Comparison of ENCODE assay signal across 23 mouse cellular contexts in genomic region chrX:73566566-73566965, GRCm38 (mm10).
A peak's percentile ranks its signal among the peaks of the same experiment; 100 is the strongest.
DNase-seq lines count a peak whose midpoint lies in the region; ATAC-seq and TF ChIP-seq lines count a peak whose summit lies in the region.
"Had no signal": no experiment of that assay in that cellular context is flagged by ENCODE, and none has a peak within 500 bp of the region (broad histone marks: within the 10 kb centered on the region; RNA-seq: fewer than 3 reads in every experiment).

No protein-coding gene starts in this region.

- H3K4me2 ChIP-seq in myocyte (ENCODE audit: low read depth): peak overlapping the region; percentile 16
- no peak overlapping the region for H3K4me2 ChIP-seq in hindbrain, embryonic 14.5 days (replicated peaks)
- H3K4me2 ChIP-seq: embryonic facial prominence, embryonic 12.5 days; forebrain, embryonic 13.5 days; forebrain, embryonic 15.5 days had no signal

- WGBS in hindbrain, embryonic 14.5 days: 77% methylated on average over 5 of the region's 5 CpGs

- H3K27ac ChIP-seq in bone marrow macrophage, adult 2 months (ENCODE audit: insufficient read depth, low read depth, low read length): peak overlapping the region; percentile 80
- H3K27ac ChIP-seq in hindbrain, embryonic 14.5 days: no peak overlapping the region
- H3K27ac ChIP-seq: embryonic facial prominence, embryonic 10.5 days; embryonic facial prominence, embryonic 12.5 days; forebrain, embryonic 13.5 days; forebrain, embryonic 15.5 days had no signal

- DNase-seq in 3T3-L1 (ENCODE audit: low read depth, low spot score): peak; percentile 76
- no peak for DNase-seq in thymus, postnatal 36 days
- DNase-seq in ovary, adult 18-20 months (ENCODE audit: low spot score): no peak
- DNase-seq in hindbrain, embryonic 14.5 days (ENCODE audit: low spot score): no peak
- DNase-seq in adrenal gland, postnatal 4 days (ENCODE audit: low spot score in 2 of 2): no peak
- DNase-seq: adrenal gland, adult 8-10 months; adrenal gland, postnatal 14 days; adrenal gland, postnatal 36 days; B cell, adult 2 months; cerebellum, adult 11-12 months; cerebellum, adult 2 months; cerebellum, adult 9-10 months; cerebellum, postnatal 10 days; cerebellum, postnatal 25 days; forebrain, postnatal 0 days had no signal

- H3K36me3 ChIP-seq in C2C12 (ENCODE audit: control insufficient read depth, insufficient read depth) (no peaks in the 10 kb centered on the region), myocyte (ENCODE audit: control insufficient read depth, insufficient read depth) (no peaks in the 10 kb centered on the region)
- no peaks in the 10 kb centered on the region for H3K36me3 ChIP-seq in hindbrain, embryonic 14.5 days (replicated peaks; ENCODE audit: control insufficient read depth, insufficient read depth)
- H3K36me3 ChIP-seq: embryonic facial prominence, embryonic 10.5 days; embryonic facial prominence, embryonic 12.5 days; forebrain, embryonic 15.5 days had no signal

- H3K9me3 ChIP-seq in hindbrain, embryonic 14.5 days (ENCODE audit: control insufficient read depth, low read length): no peaks in the 10 kb centered on the region
- H3K9me3 ChIP-seq: embryonic facial prominence, embryonic 10.5 days; embryonic facial prominence, embryonic 12.5 days; forebrain, embryonic 13.5 days; forebrain, embryonic 15.5 days had no signal

- H3K27me3 ChIP-seq in C2C12 (ENCODE audit: control insufficient read depth, insufficient read depth, insufficient read length) (no peaks in the 10 kb centered on the region), myocyte (ENCODE audit: control insufficient read depth, insufficient read depth, insufficient read length) (no peaks in the 10 kb centered on the region)
- H3K27me3 ChIP-seq in hindbrain, embryonic 14.5 days (ENCODE audit: control insufficient read depth, insufficient read depth, low read length): no peaks in the 10 kb centered on the region
- H3K27me3 ChIP-seq: forebrain, embryonic 13.5 days; forebrain, embryonic 15.5 days had no signal

- no peak overlapping the region for H3ac ChIP-seq in C2C12 (ENCODE audit: control insufficient read depth, insufficient read length, low read depth)
- H3ac ChIP-seq in myocyte (ENCODE audit: control insufficient read depth, insufficient read length): no peak overlapping the region

- peaks cover 65% of the 10 kb centered on the region for H3K4me1 ChIP-seq in bone marrow macrophage, adult 2 months (ENCODE audit: control insufficient read depth, insufficient read depth, low read length)
- H3K4me1 ChIP-seq in hindbrain, embryonic 14.5 days (replicated peaks; ENCODE audit: control insufficient read depth, insufficient read depth, low read length): no peaks in the 10 kb centered on the region
- H3K4me1 ChIP-seq: embryonic facial prominence, embryonic 10.5 days; embryonic facial prominence, embryonic 12.5 days; forebrain, embryonic 13.5 days; forebrain, embryonic 15.5 days had no signal

- H3K79me2 ChIP-seq in C2C12 (ENCODE audit: control insufficient read depth, insufficient read depth) (no peaks in the 10 kb centered on the region), myocyte (ENCODE audit: control insufficient read depth, insufficient read depth) (no peaks in the 10 kb centered on the region)

- TF ChIP-seq CTCF in C2C12 (IDR thresholded peaks at IDR 0.05; ENCODE audit: control insufficient read depth, insufficient read depth, insufficient read length): no peak
- TF ChIP-seq CTCF in bone marrow macrophage, adult 2 months (IDR thresholded peaks at IDR 0.05; ENCODE audit: low read depth, low read length): no peak

- no peak for ATAC-seq in hindbrain, embryonic 14.5 days (ENCODE audit: low FRiP score)
- ATAC-seq: activated CD4-positive, CD25-positive, alpha-beta regulatory T cell, adult 4 months; forebrain, embryonic 13.5 days; forebrain, embryonic 15.5 days; forebrain, postnatal 0 days had no signal

- no peak overlapping the region for H3K4me3 ChIP-seq in C2C12 (ENCODE audit: insufficient read depth, poor library complexity, severe bottlenecking)
- no peak overlapping the region for H3K4me3 ChIP-seq in bone marrow macrophage, adult 2 months (ENCODE audit: insufficient read depth, low read length)
- H3K4me3 ChIP-seq in myocyte: no peak overlapping the region
- no peak overlapping the region for H3K4me3 ChIP-seq in hindbrain, embryonic 14.5 days (replicated peaks; ENCODE audit: low read length)
- H3K4me3 ChIP-seq: embryonic facial prominence, embryonic 10.5 days; embryonic facial prominence, embryonic 12.5 days; forebrain, embryonic 13.5 days; forebrain, embryonic 15.5 days had no signal

- H3K9ac ChIP-seq in hindbrain, embryonic 14.5 days: no peak overlapping the region
- H3K9ac ChIP-seq: embryonic facial prominence, embryonic 12.5 days; forebrain, embryonic 13.5 days; forebrain, embryonic 15.5 days; forebrain, postnatal 0 days had no signal

- TF ChIP-seq POLR2A in bone marrow macrophage, adult 2 months (IDR thresholded peaks at IDR 0.05; ENCODE audit: borderline replicate concordance, low read depth, low read length): no peak
- no peak for TF ChIP-seq POLR2A in myocyte (IDR thresholded peaks at IDR 0.05; ENCODE audit: insufficient read length, low read depth)

- no peaks in the 10 kb centered on the region for H3K79me3 ChIP-seq in C2C12 (ENCODE audit: low read depth)

TF ChIP-seq in C2C12, 6 proteins besides CTCF, POLR2A, EP300 and RAD21:
- no peak for TF ChIP-seq CEBPB (IDR thresholded peaks at IDR 0.05; ENCODE audit: low read depth)
- no peak for TF ChIP-seq USF1 (IDR thresholded peaks at IDR 0.05; ENCODE audit: low read depth)
- peak; percentile 10 for TF ChIP-seq FOSL1 (IDR thresholded peaks at IDR 0.05; ENCODE audit: insufficient read depth, low read length, poor library complexity, severe bottlenecking)

TF ChIP-seq in myocyte, 11 proteins besides CTCF, POLR2A, EP300 and RAD21:
- no peak for TF ChIP-seq E2F4 (IDR thresholded peaks at IDR 0.05; ENCODE audit: insufficient read depth)
- no peak for TF ChIP-seq TCF3 (IDR thresholded peaks at IDR 0.05; ENCODE audit: insufficient read length, low read depth)
- no peak for TF ChIP-seq USF1 (IDR thresholded peaks at IDR 0.05; ENCODE audit: low read depth)
- no peak for TF ChIP-seq MYOG (IDR thresholded peaks at IDR 0.05; ENCODE audit: control insufficient read depth in 1 of 3, insufficient read depth in 1 of 3, insufficient read length in 2 of 3, low read depth in 2 of 3)
- no peak for TF ChIP-seq MAX (IDR thresholded peaks at IDR 0.05; ENCODE audit: low read depth)
- TF ChIP-seq CEBPB (IDR thresholded peaks at IDR 0.05; ENCODE audit: insufficient read depth, poor library complexity, severe bottlenecking): no peak
- no peak for TF ChIP-seq POLR2AphosphoS2 (IDR thresholded peaks at IDR 0.05; ENCODE audit: insufficient read length, low read depth)
- TF ChIP-seq TCF12 (IDR thresholded peaks at IDR 0.05; ENCODE audit: insufficient read depth, poor library complexity, severe bottlenecking): no peak
